Mouse (Mus musculus) effector memory CD4-positive, alpha-beta T cell, adult 7 months (primary cell): Measurements from ENCODE around the gene Mcts1. TPM values are rescaled to one million over a fixed set of nuclear protein-coding genes. Genes with fewer than 3 reads are reported as not detected.

Experiments used
- polyA plus RNA-seq: library from polyadenylated mRNA; unstranded; fragments of 100-300 nt; shearing (Covaris generic); gene quantifications from one replicate; pipeline ENCODE4 v1.2.1, GENCODE M21; 2017

Gene Mcts1
- 98.6 TPM for polyA plus RNA-seq

GRCm38 (mm10) chrX:38600177-38600994, at the start of gene Mcts1:
Gene Mcts1, plus strand, starts transcription at chrX:38600578.

DNA sequence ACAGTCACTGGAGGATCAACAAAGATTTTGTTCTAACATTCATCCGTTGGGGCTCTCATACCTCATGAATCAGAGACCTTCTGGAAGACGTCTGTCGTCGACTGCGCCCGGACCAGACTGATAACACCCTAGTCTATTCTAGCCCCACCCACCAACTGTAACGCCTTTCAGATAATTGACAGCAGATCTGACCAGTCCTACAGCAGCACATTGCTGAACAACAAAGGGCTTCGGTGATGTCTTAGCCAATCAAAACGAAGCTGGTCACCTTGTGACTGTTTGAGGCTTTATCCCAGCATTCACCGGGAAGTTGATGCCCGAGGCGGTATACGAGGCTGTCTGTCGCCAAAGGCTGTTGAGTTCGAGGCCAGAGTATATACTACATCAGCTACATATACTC, 24.3 kb upstream of the Mcts1 start, which contains the start of gene Cul4b:
Gene Cul4b (minus strand): TSS at position 119 of the 400 bp plus-strand sequence.

DNA sequence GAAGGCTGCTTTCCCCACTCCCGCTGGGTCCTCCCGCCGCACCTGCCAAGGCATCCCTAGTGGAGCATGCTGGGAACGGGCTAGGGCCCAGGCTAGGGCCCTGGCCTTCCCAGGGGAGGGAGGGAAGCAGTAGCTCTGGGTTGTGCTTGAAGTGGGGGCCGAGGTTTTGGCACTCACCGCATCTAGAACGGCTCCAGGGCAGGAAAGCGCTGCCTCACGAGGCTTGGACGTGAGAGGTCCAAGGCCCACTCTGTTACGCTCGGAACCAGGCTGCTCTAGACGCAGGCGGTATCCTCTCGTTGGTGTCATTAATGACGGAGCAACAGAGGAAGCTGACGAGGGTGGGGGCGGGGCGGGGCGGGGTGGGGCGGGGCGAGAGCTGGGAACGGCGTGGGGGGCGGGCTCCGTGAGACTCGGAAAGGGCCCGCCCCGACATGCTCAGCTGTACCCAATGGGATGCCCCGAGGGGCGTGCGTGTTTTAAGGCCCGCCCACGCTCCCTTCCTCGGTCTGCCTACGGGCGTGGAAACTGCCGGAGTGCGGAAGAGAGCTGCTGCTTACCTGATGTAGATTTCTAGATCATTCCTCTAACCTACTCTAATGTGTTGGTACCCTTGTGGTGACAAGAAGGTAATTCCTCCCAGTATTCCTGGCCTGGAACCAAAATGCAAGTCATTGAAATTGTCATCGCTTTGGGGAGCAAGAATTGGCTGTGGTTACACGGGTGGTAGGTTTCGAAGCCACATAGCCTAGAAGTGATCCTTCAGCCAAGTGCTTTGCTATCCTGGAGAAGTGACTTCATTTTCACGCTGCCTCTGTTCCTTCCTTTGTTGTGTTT, 34.6 kb downstream of the Mcts1 start, which contains the start of gene C1galt1c1:
Gene C1galt1c1 (minus strand): TSS at position 287 of the 837 bp plus-strand sequence.

Other genes starting within 250 kb of the Mcts1 start
- gene Lamp2, start 144.1 kb upstream of the Mcts1 start, polyA plus RNA-seq = 30.5 TPM
- gene Cul4b, start 24.4 kb upstream of the Mcts1 start, polyA plus RNA-seq = 29.3 TPM
- gene C1galt1c1, start 34.5 kb downstream of the Mcts1 start, polyA plus RNA-seq = 29.2 TPM
- not detected for gene 6030498E09Rik, start 172.1 kb downstream of the Mcts1 start, polyA plus RNA-seq